Mouse (Mus musculus): ENCODE results near the gene 9230110F15Rik. TPM values are rescaled to one million over a fixed set of nuclear protein-coding genes. Genes with fewer than 3 reads are reported as not detected.
"Not testable (repeated sequence)": the region's sequence is repeated elsewhere in the genome, so short reads cannot be mapped to it uniquely, and the experiment has no call there.

9230110F15Rik gene
- polyA plus RNA-seq (2014; fragmentation: Nextera tagmentation; extraction: Ambion mirVana), result not detected in 2 replicates

DNA sequence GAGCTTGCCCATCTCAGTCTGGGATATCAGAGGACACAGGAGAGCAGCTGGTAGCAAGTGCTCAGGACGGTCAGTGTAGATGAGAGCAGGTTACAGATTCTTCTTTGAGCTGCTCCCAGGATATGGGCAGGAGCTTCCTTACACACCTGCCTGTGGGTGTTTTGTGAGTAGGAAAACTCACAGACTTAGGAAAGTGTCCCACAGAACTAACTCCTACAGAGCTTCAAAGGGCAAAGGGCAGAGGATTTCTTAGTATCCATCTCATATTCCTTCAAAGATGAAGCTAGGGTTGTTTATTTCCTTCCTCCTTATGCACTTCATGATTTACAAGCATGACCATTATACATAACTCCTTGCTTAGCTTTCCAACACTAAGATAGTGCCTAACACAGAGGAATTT, at the start of gene 9230110F15Rik:
TSS of gene 9230110F15Rik (minus strand) at position 101 of the 400 bp plus-strand sequence.
- no peak within 1 kb of the TSS for H3K4me2 ChIP-seq
- DNase-seq (no peak), ATAC-seq (ENCODE audit: insufficient read depth) (no peak)
- H3K36me3 ChIP-seq (ENCODE audit: insufficient read depth), result no peaks in the 10 kb centered on the region
- no peak within 1 kb of the TSS for H3K27ac ChIP-seq (ENCODE audit: low read depth)
- H3K4me1 ChIP-seq (ENCODE audit: insufficient read depth), result no peaks in the 10 kb centered on the region
- TF ChIP-seq CTCF (IDR thresholded peaks at IDR 0.05; ENCODE audit: low read depth), result no peak
- H3K9me3 ChIP-seq (ENCODE audit: low read depth, low read length), result no peaks in the 10 kb centered on the region
- no peaks in the 10 kb centered on the region for H3K27me3 ChIP-seq (ENCODE audit: insufficient read depth, low read length)
- H3K9ac ChIP-seq, result no peak within 1 kb of the TSS
- WGBS, result 63% methylated on average over 1 of the region's 1 CpGs
- H3K4me3 ChIP-seq (ENCODE audit: low read depth, low read length), result no peak within 1 kb of the TSS

DNA sequence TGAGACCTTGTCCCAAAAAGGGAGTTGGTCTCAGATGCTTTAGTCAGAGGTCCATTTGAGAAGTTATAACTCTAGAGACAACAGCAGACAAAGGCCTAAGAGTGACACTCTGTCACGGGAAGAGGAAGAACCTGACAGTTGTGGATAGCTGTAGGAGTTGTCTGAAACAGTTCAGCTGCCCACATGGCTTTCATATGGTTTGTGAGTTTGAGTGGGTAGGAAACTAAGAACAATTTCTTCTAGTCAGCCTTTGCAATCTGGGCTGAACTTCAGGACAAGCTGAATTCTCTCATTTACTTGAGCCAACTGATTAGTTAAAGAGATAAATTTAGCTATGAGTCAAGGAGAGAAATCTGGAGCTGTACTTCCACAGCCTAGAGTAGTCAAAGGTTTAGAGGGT, 49.2 kb upstream of the 9230110F15Rik start:
- not testable (repeated sequence) for H3K36me3 ChIP-seq (ENCODE audit: insufficient read depth); DNase-seq; ATAC-seq (ENCODE audit: insufficient read depth); H3K4me2 ChIP-seq; H3K9me3 ChIP-seq (ENCODE audit: low read depth, low read length); H3K4me3 ChIP-seq (ENCODE audit: low read depth, low read length); H3K27ac ChIP-seq (ENCODE audit: low read depth); H3K4me1 ChIP-seq (ENCODE audit: insufficient read depth); H3K9ac ChIP-seq; H3K27me3 ChIP-seq (ENCODE audit: insufficient read depth, low read length)
- WGBS, result 68% methylated on average over 1 of the region's 1 CpGs

DNA sequence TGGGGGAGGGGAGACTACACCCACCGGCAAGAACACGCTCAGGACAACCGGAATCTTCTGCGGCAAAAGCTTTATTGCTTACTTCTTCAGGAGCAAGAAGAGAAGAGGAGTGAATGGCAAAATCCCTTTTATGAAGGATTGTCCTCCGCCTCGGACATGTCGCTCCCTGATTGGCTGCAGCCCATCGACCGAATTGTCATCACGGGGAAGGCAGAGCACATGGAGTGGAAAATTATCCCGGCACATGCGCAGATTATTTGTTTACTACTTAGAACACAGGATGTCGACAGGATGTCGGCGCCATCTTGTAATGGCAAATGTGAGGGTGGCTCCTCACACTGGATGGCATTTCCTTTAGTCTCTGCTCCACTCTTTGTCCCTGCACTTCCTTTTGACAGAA, 26.1 kb downstream of the 9230110F15Rik start:
- ATAC-seq (ENCODE audit: insufficient read depth); H3K4me1 ChIP-seq (ENCODE audit: insufficient read depth); DNase-seq; H3K27me3 ChIP-seq (ENCODE audit: insufficient read depth, low read length); H3K9ac ChIP-seq; H3K4me3 ChIP-seq (ENCODE audit: low read depth, low read length); H3K9me3 ChIP-seq (ENCODE audit: low read depth, low read length); H3K4me2 ChIP-seq; H3K36me3 ChIP-seq (ENCODE audit: insufficient read depth); H3K27ac ChIP-seq (ENCODE audit: low read depth): not testable (repeated sequence)
- 92% methylated on average over 15 of the region's 15 CpGs for WGBS

DNA sequence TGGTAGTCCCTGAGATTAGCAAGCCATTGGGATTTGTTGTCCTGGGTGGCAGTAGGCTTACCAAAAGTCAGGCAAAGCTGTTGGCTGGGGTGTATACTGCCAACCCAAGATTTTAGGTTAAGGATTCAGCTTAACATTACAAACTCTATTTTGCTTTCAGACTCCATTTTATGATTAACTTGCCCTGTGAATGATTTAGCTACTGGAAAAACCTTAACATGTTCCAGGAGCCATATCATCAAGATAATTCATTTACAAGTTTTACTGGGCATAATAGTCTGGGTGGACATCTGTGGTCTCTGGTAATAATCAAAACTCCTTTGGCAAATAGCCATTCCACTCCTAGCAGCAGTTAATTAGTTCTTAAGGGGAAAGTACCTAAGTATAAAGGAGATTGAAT, 45.8 kb downstream of the 9230110F15Rik start:
- H3K36me3 ChIP-seq (ENCODE audit: insufficient read depth), result no peaks in the 10 kb centered on the region
- no peak for ATAC-seq (ENCODE audit: insufficient read depth)
- no peaks in the 10 kb centered on the region for H3K9me3 ChIP-seq (ENCODE audit: low read depth, low read length)
- no peak overlapping the region for H3K27ac ChIP-seq (ENCODE audit: low read depth)
- H3K9ac ChIP-seq, result no peak overlapping the region
- DNase-seq, result no peak
- H3K4me1 ChIP-seq (ENCODE audit: insufficient read depth), result no peaks in the 10 kb centered on the region
- TF ChIP-seq CTCF (IDR thresholded peaks at IDR 0.05; ENCODE audit: low read depth), result no peak
- H3K4me2 ChIP-seq, result no peak overlapping the region
- no peak overlapping the region for H3K4me3 ChIP-seq (ENCODE audit: low read depth, low read length)
- no peaks in the 10 kb centered on the region for H3K27me3 ChIP-seq (ENCODE audit: insufficient read depth, low read length)

DNA sequence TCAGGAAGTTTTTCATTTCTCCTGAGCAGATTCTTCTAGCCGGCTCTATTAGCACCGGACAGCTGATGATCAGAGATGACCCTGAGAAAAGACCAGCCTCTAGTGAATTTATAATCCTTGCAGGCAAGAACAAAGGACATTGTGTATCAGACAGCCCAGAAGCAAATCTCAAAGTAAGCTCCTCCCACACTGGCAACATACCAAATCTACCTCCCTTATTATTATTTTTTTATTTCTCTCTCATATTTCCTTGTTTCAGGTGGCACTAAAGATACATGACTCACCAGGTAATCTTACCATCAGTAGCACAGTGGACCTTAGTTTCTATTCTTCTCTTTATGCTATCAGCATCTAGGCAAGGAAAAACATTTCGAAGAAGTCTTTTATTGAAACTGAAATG, 53.9 kb downstream of the 9230110F15Rik start, which contains the start of the genes Gm27235 and D730048I06Rik:
TSS of gene Gm27235 (minus strand) at position 101 of the 400 bp plus-strand sequence.
TSS of gene D730048I06Rik (minus strand) at position 112 of the 400 bp plus-strand sequence.
- Histone ChIP-seq H3K9ac (no peak within 1 kb of the TSS), H3K9me3 (ENCODE audit: low read depth, low read length) (no peaks in the 10 kb centered on the region), H3K27me3 (ENCODE audit: insufficient read depth, low read length) (no peaks in the 10 kb centered on the region), H3K36me3 (ENCODE audit: insufficient read depth) (no peaks in the 10 kb centered on the region), H3K4me3 (ENCODE audit: low read depth, low read length) (no peak within 1 kb of the TSS), H3K27ac (ENCODE audit: low read depth) (no peak within 1 kb of the TSS), H3K4me1 (ENCODE audit: insufficient read depth) (no peaks in the 10 kb centered on the region), H3K4me2 (no peak within 1 kb of the TSS)
- WGBS, result 84% methylated on average over 3 of the region's 3 CpGs
- TF ChIP-seq CTCF (IDR thresholded peaks at IDR 0.05; ENCODE audit: low read depth), result no peak
- DNase-seq, result no peak
- ATAC-seq (ENCODE audit: insufficient read depth), result no peak

Other genes starting within 250 kb of the 9230110F15Rik start
- not detected in 2 replicates for gene Pate4, start 232.2 kb downstream of the 9230110F15Rik start, polyA plus RNA-seq (2014; fragmentation: Nextera tagmentation; extraction: Ambion mirVana)
- not detected in 2 replicates for gene Pate3, start 195.9 kb downstream of the 9230110F15Rik start, polyA plus RNA-seq (2014; fragmentation: Nextera tagmentation; extraction: Ambion mirVana)
- gene Pate1, start 156.8 kb downstream of the 9230110F15Rik start, polyA plus RNA-seq (2014; fragmentation: Nextera tagmentation; extraction: Ambion mirVana), result not detected in 2 replicates
- gene Gm17677, start 103.1 kb downstream of the 9230110F15Rik start, polyA plus RNA-seq (2014; fragmentation: Nextera tagmentation; extraction: Ambion mirVana), result not detected in 2 replicates
- not detected in 2 replicates for gene Gm17727, start 66.0 kb downstream of the 9230110F15Rik start, polyA plus RNA-seq (2014; fragmentation: Nextera tagmentation; extraction: Ambion mirVana)
- not detected in 2 replicates for gene Gm27235, start 54.0 kb downstream of the 9230110F15Rik start, polyA plus RNA-seq (2014; fragmentation: Nextera tagmentation; extraction: Ambion mirVana)
- not detected in 2 replicates for gene D730048I06Rik, start 54.0 kb downstream of the 9230110F15Rik start, polyA plus RNA-seq (2014; fragmentation: Nextera tagmentation; extraction: Ambion mirVana)
- not detected in 2 replicates for gene 9230113P08Rik, start 64.3 kb upstream of the 9230110F15Rik start, polyA plus RNA-seq (2014; fragmentation: Nextera tagmentation; extraction: Ambion mirVana)